Mouse (Mus musculus) cerebellum, adult 2 months (tissue): Measurements from ENCODE around the gene Eri2.
"Not testable (repeated sequence)": the region's sequence is repeated elsewhere in the genome, so short reads cannot be mapped to it uniquely, and the experiment has no call there.

Experiments used
- CTCF ChIP-seq: fragments of 200-500 bp; IDR thresholded peaks from 2 replicates; pipeline ENCODE4 v1.5.1; 2011; ENCODE audit warnings: low read depth, mild to moderate bottlenecking, control low read depth, low read length, moderate library complexity, borderline replicate concordance; ENCODE audit not compliant: insufficient read depth
- POLR2A ChIP-seq: fragments of 200-500 bp; IDR thresholded peaks from 2 replicates; pipeline ENCODE4 v1.6.1; 2011; ENCODE audit warnings: low read length, control low read depth, borderline replicate concordance; ENCODE audit not compliant: insufficient read depth

DNA sequence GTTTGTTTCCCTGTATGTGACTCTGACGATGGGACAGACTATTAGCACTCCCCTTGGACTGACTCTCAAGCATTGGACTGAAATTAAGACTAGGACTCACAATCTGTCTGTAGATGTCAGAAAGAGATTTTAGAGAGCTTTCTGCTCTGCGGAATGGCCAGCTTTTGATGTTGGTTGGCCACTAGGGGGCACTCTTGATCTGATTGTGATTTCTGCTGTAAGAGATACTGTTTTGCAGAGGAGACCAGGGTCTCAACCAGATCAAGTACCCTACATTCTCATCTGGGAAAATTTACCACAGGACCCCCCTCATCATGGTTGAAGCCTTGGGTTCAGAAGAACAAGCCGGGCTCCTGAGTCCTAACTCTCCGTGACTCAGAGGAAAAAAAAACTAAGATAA, 62.6 kb downstream of the Eri2 start:
- TF ChIP-seq CTCF, POLR2A: not testable (repeated sequence)
